Mouse (Mus musculus): Measurements from ENCODE around the gene Itga3. TPM values are rescaled to one million over a fixed set of nuclear protein-coding genes. Genes with fewer than 3 reads are reported as not detected.
"Not testable (repeated sequence)": the region's sequence is repeated elsewhere in the genome, so short reads cannot be mapped to it uniquely, and the experiment has no call there.

Itga3 gene
- total RNA-seq, 1 experiment from 2014 or later, result 2.5 TPM

GRCm38 (mm10) chr11:95023481-95023880, 53.1 kb downstream of the Itga3 start:
- no peak for ATAC-seq (replicated peaks in 1 of 2; ENCODE audit: insufficient read depth in 1 of 2, low FRiP score in 2 of 2, low TSS enrichment in 1 of 2, low read depth in 1 of 2, poor library complexity in 2 of 2, severe bottlenecking in 2 of 2)

GRCm38 (mm10) chr11:95022237-95022992, 54.2 kb downstream of the Itga3 start:
- ATAC-seq (replicated peaks in 1 of 2; ENCODE audit: insufficient read depth in 1 of 2, low FRiP score in 2 of 2, low TSS enrichment in 1 of 2, low read depth in 1 of 2, poor library complexity in 2 of 2, severe bottlenecking in 2 of 2), result no peak

- ATAC-seq (replicated peaks in 1 of 2; ENCODE audit: insufficient read depth in 1 of 2, low FRiP score in 2 of 2, low TSS enrichment in 1 of 2, low read depth in 1 of 2, poor library complexity in 2 of 2, severe bottlenecking in 2 of 2), result no peak
These were observed 61.1 kb downstream of the Itga3 start for GRCm38 (mm10) chr11:95015484-95015883.

- no peak for ATAC-seq (replicated peaks in 1 of 2; ENCODE audit: insufficient read depth in 1 of 2, low FRiP score in 2 of 2, low TSS enrichment in 1 of 2, low read depth in 1 of 2, poor library complexity in 2 of 2, severe bottlenecking in 2 of 2)
These were observed 64.1 kb downstream of the Itga3 start for GRCm38 (mm10) chr11:95012487-95012886.

GRCm38 (mm10) chr11:95012075-95012474, 64.5 kb downstream of the Itga3 start:
- ATAC-seq (replicated peaks in 1 of 2; ENCODE audit: insufficient read depth in 1 of 2, low FRiP score in 2 of 2, low TSS enrichment in 1 of 2, low read depth in 1 of 2, poor library complexity in 2 of 2, severe bottlenecking in 2 of 2), result peak in 1 of 2 experiments; percentile 27; a peak in 2 of 4 replicates

GRCm38 (mm10) chr11:95011416-95011815, 65.2 kb downstream of the Itga3 start:
- no peak for ATAC-seq (replicated peaks in 1 of 2; ENCODE audit: insufficient read depth in 1 of 2, low FRiP score in 2 of 2, low TSS enrichment in 1 of 2, low read depth in 1 of 2, poor library complexity in 2 of 2, severe bottlenecking in 2 of 2)

- ATAC-seq (replicated peaks in 1 of 2; ENCODE audit: insufficient read depth in 1 of 2, low FRiP score in 2 of 2, low TSS enrichment in 1 of 2, low read depth in 1 of 2, poor library complexity in 2 of 2, severe bottlenecking in 2 of 2), result not testable (repeated sequence)
These were observed 65.7 kb downstream of the Itga3 start for GRCm38 (mm10) chr11:95010841-95011403.

- ATAC-seq (replicated peaks in 1 of 2; ENCODE audit: insufficient read depth in 1 of 2, low FRiP score in 2 of 2, low TSS enrichment in 1 of 2, low read depth in 1 of 2, poor library complexity in 2 of 2, severe bottlenecking in 2 of 2), result no peak
These were observed 66.4 kb downstream of the Itga3 start for GRCm38 (mm10) chr11:95010141-95010739.

- ATAC-seq (replicated peaks in 1 of 2; ENCODE audit: insufficient read depth in 1 of 2, low FRiP score in 2 of 2, low TSS enrichment in 1 of 2, low read depth in 1 of 2, poor library complexity in 2 of 2, severe bottlenecking in 2 of 2), result 0 out of 4 replicates have a peak, but pooled peaks of 1 of the 2 experiments have one; percentile 12
These were observed 67.0 kb downstream of the Itga3 start, which contains the start of gene Samd14 for GRCm38 (mm10) chr11:95009629-95010014. TSS of gene Samd14 (plus strand) at chr11:95009879.

- ATAC-seq (replicated peaks in 1 of 2; ENCODE audit: insufficient read depth in 1 of 2, low FRiP score in 2 of 2, low TSS enrichment in 1 of 2, low read depth in 1 of 2, poor library complexity in 2 of 2, severe bottlenecking in 2 of 2), result no peak
These were observed 67.7 kb downstream of the Itga3 start for GRCm38 (mm10) chr11:95008661-95009628.

GRCm38 (mm10) chr11:95007418-95007817, 69.2 kb downstream of the Itga3 start:
- ATAC-seq (replicated peaks in 1 of 2; ENCODE audit: insufficient read depth in 1 of 2, low FRiP score in 2 of 2, low TSS enrichment in 1 of 2, low read depth in 1 of 2, poor library complexity in 2 of 2, severe bottlenecking in 2 of 2), result no peak

- peak; percentile 36 to 52; a peak in 2 of 4 replicates for ATAC-seq (replicated peaks in 1 of 2; ENCODE audit: insufficient read depth in 1 of 2, low FRiP score in 2 of 2, low TSS enrichment in 1 of 2, low read depth in 1 of 2, poor library complexity in 2 of 2, severe bottlenecking in 2 of 2)
These were observed 69.9 kb downstream of the Itga3 start for GRCm38 (mm10) chr11:95006525-95007219.

GRCm38 (mm10) chr11:95006038-95006437, 70.6 kb downstream of the Itga3 start:
- ATAC-seq (replicated peaks in 1 of 2; ENCODE audit: insufficient read depth in 1 of 2, low FRiP score in 2 of 2, low TSS enrichment in 1 of 2, low read depth in 1 of 2, poor library complexity in 2 of 2, severe bottlenecking in 2 of 2), result no peak

GRCm38 (mm10) chr11:95004937-95005198, 71.7 kb downstream of the Itga3 start:
- ATAC-seq (replicated peaks in 1 of 2; ENCODE audit: insufficient read depth in 1 of 2, low FRiP score in 2 of 2, low TSS enrichment in 1 of 2, low read depth in 1 of 2, poor library complexity in 2 of 2, severe bottlenecking in 2 of 2), result no peak

- no peak for ATAC-seq (replicated peaks in 1 of 2; ENCODE audit: insufficient read depth in 1 of 2, low FRiP score in 2 of 2, low TSS enrichment in 1 of 2, low read depth in 1 of 2, poor library complexity in 2 of 2, severe bottlenecking in 2 of 2)
These were observed 72.3 kb downstream of the Itga3 start for GRCm38 (mm10) chr11:95004136-95004936.

- ATAC-seq (replicated peaks in 1 of 2; ENCODE audit: insufficient read depth in 1 of 2, low FRiP score in 2 of 2, low TSS enrichment in 1 of 2, low read depth in 1 of 2, poor library complexity in 2 of 2, severe bottlenecking in 2 of 2), result no peak
These were observed 73.9 kb downstream of the Itga3 start for GRCm38 (mm10) chr11:95002705-95003104.
